Mouse (Mus musculus) brain, embryonic 18.5 days (tissue): ENCODE data around the gene Pigq.
A peak's percentile ranks its signal among the peaks of the same experiment; 100 is the strongest.

Experiments used
- DNase-seq: peaks from one replicate; pipeline ENCODE4 v3.0.0-alpha.2; 2012; ENCODE audit warnings: low read depth, low spot score

The Pigq gene

DNA sequence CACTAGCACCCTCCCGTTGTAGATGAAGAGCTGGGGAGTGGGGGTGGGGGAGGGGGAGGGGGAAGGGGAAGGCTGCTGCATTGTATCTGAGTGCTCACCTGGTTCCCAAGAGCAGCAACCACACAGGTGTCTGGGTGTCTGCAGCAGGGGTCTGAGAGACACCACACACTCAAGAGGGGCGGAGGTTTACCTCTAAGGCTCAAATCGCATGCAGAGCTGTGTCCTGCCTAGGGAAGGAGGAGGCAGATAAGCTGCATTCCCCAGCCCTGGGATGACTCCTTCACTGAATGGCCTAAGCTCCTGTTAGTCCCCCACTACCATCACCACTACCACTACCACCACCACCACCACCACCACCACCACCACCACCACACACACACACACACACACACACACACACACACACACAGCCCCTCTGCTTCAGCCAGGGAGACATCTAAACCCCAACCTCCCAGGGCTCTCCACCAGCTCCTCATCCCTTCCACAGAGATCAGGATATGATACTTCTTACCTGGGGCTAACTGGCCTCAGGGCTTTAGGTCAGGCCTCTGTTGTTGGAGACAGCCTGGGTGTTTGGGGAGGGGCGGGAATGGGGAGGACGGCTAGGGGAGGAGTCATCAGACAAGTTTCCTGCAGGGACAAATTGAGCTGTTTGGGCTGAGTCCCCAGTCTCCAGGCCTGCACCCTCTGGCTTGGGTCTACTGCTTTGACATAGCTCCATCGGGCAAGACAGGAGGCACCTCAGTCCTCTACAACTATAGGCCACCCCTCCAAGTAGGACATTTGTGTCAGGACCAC lies at the start of gene Pigq, which contains the start of gene Nhlrc4:
Gene Pigq, minus strand, starts transcription at position 571 of the 798 bp plus-strand sequence.
Gene Nhlrc4, minus strand, starts transcription at position 596 of the 798 bp plus-strand sequence.
- no peak for DNase-seq

DNA sequence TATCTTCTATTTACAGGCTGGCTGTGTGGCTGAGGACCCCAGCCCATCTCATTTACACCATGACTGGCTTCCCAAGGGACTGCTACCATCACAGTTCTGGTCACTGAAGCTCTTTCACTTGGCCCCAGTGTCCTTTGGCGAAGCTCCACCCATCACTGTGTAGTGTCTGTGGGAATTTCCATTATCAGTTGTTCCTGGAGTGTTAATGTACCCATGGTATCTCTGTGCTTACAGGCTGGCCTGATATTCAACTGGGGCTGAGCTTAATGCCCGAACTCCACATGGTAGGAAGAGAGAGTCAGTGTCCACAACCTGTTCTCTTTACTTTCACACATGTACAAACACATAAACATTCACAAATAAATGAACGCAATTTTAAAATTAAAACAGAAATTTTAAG lies 48.8 kb upstream of the Pigq start:
- DNase-seq: no peak

DNA sequence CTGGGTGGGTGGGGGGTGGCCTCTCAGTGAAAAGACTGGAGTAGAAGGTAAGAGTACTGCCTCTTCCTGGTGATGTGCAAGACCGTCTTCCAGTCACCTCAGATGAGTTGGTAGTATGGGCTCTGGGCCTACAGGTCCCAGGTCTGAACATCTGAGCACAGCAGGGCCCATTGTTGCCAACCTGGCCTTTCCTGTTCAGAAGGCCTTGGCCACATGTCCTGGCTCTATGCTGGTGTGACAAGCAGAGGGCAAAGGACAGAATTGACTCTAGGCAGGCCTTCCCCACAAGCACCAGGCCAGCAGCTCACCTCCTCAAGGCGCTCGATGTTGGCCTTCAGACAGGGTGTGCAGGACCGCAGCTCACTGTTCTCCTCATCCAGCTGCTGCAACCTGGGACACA lies 47.5 kb upstream of the Pigq start:
- no peak for DNase-seq

DNA sequence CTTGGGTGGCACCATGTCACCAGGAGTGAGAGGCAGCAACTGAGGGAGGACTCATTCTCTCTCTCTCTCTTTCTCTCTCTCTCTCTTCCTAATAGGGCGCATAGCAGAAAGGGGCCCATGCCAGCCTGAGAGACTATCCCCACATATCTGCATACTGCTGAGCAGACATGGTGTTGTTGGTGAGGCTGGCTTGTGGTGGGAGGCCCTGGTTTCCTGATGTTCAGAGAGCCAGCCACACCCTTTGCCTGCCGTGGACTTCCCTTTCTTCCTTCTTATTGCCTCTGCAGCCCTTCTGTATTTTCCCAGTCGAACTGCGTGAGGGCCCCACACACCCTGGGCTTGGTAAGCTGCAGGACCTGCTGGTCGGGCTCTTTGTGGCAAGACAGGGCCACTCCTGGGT lies 45.6 kb upstream of the Pigq start:
- no peak for DNase-seq

GRCm38 (mm10) chr17:25985306-25986294 lies 40.9 kb upstream of the Pigq start, which contains the start of gene Capn15:
Capn15 (minus strand) TSS chr17:25985796.
- peak; percentile 96 for DNase-seq

DNA sequence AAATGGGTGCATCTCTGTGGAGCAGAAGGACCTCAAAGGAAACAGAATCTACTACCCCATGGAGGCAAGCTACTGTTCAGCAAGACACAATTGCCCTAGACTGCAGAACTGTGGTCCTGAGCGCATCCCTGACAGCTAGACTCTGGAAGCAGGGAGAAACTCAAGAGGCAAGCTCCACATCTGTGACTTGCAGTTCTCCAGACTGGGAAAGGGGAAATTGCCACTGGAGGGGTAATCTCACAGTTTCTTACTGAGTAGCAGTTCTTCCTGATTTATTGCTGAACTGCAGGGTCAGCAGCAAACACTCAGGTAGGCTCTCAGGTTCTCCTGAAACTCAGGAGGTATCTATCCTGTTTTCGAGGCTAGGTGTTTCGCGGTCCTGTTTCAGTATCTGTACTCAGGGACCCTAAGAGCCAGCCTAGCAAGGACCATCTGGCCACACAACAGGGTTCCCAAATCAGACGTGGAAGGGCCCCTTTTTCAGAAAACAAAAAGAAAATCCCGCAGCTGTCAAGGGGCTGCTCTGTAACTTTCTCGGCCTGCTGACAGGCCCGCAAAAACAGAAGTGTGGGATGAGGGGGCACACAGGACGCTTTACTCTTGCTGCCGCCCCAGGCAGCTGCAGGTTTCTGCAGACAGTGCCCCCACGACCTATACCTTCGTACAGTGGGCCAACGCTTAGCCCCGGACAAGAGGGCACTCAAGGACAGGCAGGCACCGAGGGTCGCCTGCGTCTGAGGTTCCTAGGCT lies 40.0 kb upstream of the Pigq start:
- DNase-seq: no peak

DNA sequence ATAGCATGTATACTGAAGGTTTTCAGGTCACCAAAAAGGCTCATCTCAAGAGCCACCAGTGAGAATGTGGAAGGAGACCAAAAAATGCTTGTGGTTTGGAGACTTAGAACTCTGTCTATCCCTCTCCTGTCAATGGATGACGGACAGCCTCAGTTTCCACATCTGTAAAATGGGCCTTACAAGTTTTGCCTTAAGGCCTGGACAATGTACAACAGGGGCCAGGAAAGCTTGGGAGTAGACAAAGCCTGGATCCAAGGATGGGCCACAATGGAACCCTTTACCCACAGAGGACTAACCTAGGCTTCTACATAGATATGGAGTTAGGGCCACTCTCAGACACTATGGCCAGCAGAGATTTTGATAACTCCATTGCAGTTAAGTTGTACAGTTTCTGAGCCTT lies 39.3 kb upstream of the Pigq start:
- no peak for DNase-seq

DNA sequence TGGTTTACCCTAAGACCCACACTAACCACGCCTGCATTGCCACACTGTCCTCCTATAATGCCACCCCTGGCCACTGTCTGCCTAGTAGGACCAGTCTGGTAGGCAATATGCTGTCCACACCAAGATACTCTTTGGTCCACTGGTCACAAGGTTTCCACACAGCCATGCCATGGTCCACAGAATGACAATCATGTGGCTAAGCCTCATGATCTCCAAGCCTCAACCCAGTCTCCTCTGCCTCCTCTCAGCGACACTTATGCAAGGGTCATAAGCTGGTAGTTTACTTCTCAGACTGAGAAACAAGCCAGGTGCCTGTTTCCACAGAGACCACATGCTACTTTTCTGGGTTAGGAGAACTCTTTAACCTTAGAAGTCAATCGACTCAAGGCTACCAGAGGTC lies 38.2 kb upstream of the Pigq start:
- DNase-seq: no peak

DNA sequence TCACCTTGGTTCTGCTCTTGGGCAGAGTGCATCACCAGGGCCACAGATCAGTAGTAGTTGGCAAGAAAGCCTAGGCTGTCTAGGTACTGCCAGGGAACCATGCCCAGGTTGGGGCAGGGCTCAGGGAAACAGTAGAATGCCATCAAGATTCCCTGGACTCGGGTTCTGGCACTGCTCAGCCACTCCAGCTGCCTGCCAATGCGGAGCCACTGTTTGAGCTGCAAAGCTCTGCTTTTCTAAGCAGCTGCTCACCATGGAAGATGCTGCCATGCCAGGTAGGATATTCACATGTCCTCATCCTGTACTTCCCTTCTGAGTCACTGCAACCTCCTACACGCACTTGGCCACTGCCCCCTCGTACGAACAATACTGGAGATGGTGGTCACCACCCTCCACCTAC lies 36.1 kb upstream of the Pigq start:
- no peak for DNase-seq

GRCm38 (mm10) chr17:25979829-25980738 lies 35.3 kb upstream of the Pigq start:
- no peak for DNase-seq

DNA sequence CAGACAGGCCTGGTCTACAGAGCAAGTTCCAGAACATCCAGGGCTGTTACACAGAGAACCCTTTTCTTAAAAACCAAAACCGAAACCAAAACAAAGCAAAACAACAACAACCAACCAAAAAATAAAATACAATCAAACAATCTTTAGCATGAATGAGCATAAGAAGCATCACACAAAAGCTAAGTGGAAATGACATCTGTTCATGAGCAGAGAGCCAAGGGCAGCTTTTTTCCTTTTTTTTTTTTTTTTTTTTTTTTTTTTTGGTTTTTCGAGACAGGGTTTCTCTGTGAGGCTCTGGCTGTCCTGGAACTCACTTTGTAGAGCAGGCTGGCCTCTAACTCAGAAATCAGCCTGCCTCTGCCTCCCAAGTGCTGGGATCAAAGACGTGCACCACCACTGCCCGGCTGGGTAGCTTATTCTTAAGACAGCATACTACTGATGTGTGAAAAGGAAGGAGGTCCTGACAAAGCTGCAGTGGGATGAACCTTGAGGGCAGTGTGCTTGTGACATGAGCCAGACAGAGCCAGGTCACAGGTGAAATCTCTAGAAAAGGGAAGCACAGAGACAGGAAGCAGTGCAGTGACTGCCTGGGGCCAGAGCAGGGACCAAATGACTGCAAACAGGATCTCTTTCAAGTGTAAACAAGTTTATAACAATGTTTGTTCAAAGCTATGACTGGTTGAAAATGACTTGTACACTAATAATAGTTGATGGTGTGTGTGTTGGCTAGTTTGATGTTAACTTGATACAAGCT lies 26.4 kb upstream of the Pigq start:
- DNase-seq: no peak

- DNase-seq: no peak
Measured at GRCm38 (mm10) chr17:25970448-25970847, 25.7 kb upstream of the Pigq start.

GRCm38 (mm10) chr17:25968176-25968575 lies 23.4 kb upstream of the Pigq start:
- no peak for DNase-seq

- no peak for DNase-seq
Measured at GRCm38 (mm10) chr17:25967652-25968051, 22.9 kb upstream of the Pigq start.

GRCm38 (mm10) chr17:25964271-25964670 lies 19.5 kb upstream of the Pigq start:
- DNase-seq: no peak

- no peak for DNase-seq
Measured at GRCm38 (mm10) chr17:25962413-25962905, 17.7 kb upstream of the Pigq start.

DNA sequence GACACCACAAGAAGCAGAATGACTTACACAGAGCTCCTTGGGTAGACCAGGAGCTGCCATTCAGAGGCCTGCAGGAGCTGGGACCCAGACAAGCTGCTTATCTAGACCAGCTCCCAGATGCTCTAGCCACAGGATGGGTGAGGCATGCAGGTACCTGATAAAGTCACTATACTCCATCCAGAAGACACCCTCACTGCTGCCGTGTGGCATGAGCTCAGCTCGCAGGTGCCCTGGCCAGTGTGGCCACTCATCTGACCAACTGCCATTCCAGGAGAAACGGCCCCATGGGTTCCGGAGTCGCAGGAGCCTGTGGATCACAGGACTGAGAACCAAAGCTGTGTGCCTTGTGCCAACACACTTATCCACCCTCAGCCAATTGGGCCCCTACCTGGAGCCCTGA lies 16.8 kb upstream of the Pigq start:
- no peak for DNase-seq

DNA sequence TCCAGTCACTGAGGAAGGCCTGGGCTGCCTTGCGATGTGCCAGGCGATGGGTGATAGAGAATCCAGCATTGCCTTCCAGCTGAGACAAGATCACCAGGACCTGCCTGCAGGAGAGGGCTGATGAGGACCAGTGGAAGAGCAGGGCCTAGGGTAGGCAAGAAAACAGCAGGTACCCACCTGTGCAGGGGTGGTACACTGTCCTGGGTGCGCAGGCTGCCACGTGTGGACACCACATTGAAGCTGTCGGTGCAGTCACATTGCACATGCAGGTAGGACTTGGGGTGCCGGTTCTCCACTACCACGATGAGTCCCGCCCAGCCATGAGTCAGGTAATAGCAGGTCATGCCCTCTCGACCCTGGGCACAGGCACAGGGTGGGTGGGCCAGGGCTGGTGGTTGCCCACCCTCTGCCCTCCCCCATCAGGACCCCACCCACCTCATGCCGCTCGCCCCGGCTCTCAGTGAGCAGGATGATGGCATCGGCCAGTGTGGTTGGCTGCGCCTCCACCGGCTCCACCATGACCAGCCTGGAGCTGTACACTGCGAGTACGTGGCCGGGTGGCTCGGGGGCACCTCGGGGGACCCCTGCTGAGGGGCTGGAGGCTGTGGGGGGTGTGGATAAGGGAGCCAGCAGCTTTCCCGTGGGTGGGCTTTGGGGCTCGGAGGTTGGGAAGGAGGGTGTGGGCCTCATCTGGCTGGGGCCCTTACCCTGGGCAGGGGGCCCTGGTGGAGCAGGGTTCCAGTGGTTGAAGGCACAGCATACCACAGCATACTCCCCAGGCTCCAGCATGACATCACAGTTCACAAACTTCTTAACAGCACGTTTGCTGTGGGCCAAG lies 15.1 kb upstream of the Pigq start:
- no peak for DNase-seq
